Mouse (Mus musculus): ENCODE data around the gene Slc16a3. TPM values are rescaled to one million over a fixed set of nuclear protein-coding genes. Genes with fewer than 3 reads are reported as not detected.

Slc16a3 gene
- polyA plus RNA-seq (2015; fragmentation: Illumina TruSeq; extraction: RNeasy Lipid Tissue Mini Kit (QIAGEN cat#74804); ENCODE audit: insufficient read depth, low read depth, low replicate concordance), result not detected

GRCm38 (mm10) chr11:120948328-120948727 is at the start of gene Slc16a3:
Slc16a3 (plus strand) TSS chr11:120948480.

GRCm38 (mm10) chr11:120932564-120933398 is 15.5 kb upstream of the Slc16a3 start, which contains the start of gene Ccdc57:
Ccdc57 (minus strand) TSS chr11:120932872.

GRCm38 (mm10) chr11:120990951-120991526 is 42.8 kb downstream of the Slc16a3 start, which contains the start of gene Csnk1d:
Csnk1d (minus strand) TSS chr11:120991330.

Other genes starting within 250 kb of the Slc16a3 start
- 30.4 TPM for gene Cenpx, start 234.7 kb upstream of the Slc16a3 start, polyA plus RNA-seq (2015; fragmentation: Illumina TruSeq; extraction: RNeasy Lipid Tissue Mini Kit (QIAGEN cat#74804); ENCODE audit: insufficient read depth, low read depth, low replicate concordance)
- 37.8 TPM for gene Lrrc45, start 234.6 kb upstream of the Slc16a3 start, polyA plus RNA-seq (2015; fragmentation: Illumina TruSeq; extraction: RNeasy Lipid Tissue Mini Kit (QIAGEN cat#74804); ENCODE audit: insufficient read depth, low read depth, low replicate concordance)
- 6.0 TPM for gene Rac3, start 227.0 kb upstream of the Slc16a3 start, polyA plus RNA-seq (2015; fragmentation: Illumina TruSeq; extraction: RNeasy Lipid Tissue Mini Kit (QIAGEN cat#74804); ENCODE audit: insufficient read depth, low read depth, low replicate concordance)
- 12.0 TPM for gene Dcxr, start 221.2 kb upstream of the Slc16a3 start, polyA plus RNA-seq (2015; fragmentation: Illumina TruSeq; extraction: RNeasy Lipid Tissue Mini Kit (QIAGEN cat#74804); ENCODE audit: insufficient read depth, low read depth, low replicate concordance)
- 26.0 TPM for gene Cbr2, start 216.4 kb upstream of the Slc16a3 start, polyA plus RNA-seq (2015; fragmentation: Illumina TruSeq; extraction: RNeasy Lipid Tissue Mini Kit (QIAGEN cat#74804); ENCODE audit: insufficient read depth, low read depth, low replicate concordance)
- not detected for gene Hmga1b, start 185.7 kb upstream of the Slc16a3 start, polyA plus RNA-seq (2015; fragmentation: Illumina TruSeq; extraction: RNeasy Lipid Tissue Mini Kit (QIAGEN cat#74804); ENCODE audit: insufficient read depth, low read depth, low replicate concordance)
- gene Rfng, start 164.3 kb upstream of the Slc16a3 start, polyA plus RNA-seq (2015; fragmentation: Illumina TruSeq; extraction: RNeasy Lipid Tissue Mini Kit (QIAGEN cat#74804); ENCODE audit: insufficient read depth, low read depth, low replicate concordance), result 22.7 TPM
- 35.2 TPM for gene Gps1, start 164.2 kb upstream of the Slc16a3 start, polyA plus RNA-seq (2015; fragmentation: Illumina TruSeq; extraction: RNeasy Lipid Tissue Mini Kit (QIAGEN cat#74804); ENCODE audit: insufficient read depth, low read depth, low replicate concordance)
- 25.3 TPM for gene Dus1l, start 152.1 kb upstream of the Slc16a3 start, polyA plus RNA-seq (2015; fragmentation: Illumina TruSeq; extraction: RNeasy Lipid Tissue Mini Kit (QIAGEN cat#74804); ENCODE audit: insufficient read depth, low read depth, low replicate concordance)
- 22.9 TPM for gene Fasn, start 123.9 kb upstream of the Slc16a3 start, polyA plus RNA-seq (2015; fragmentation: Illumina TruSeq; extraction: RNeasy Lipid Tissue Mini Kit (QIAGEN cat#74804); ENCODE audit: insufficient read depth, low read depth, low replicate concordance)
- gene Ccdc57, start 15.6 kb upstream of the Slc16a3 start, polyA plus RNA-seq (2015; fragmentation: Illumina TruSeq; extraction: RNeasy Lipid Tissue Mini Kit (QIAGEN cat#74804); ENCODE audit: insufficient read depth, low read depth, low replicate concordance), result 4.3 TPM
- gene Csnk1d, start 42.9 kb downstream of the Slc16a3 start, polyA plus RNA-seq (2015; fragmentation: Illumina TruSeq; extraction: RNeasy Lipid Tissue Mini Kit (QIAGEN cat#74804); ENCODE audit: insufficient read depth, low read depth, low replicate concordance), result 15.0 TPM
- not detected for gene Cd7, start 90.9 kb downstream of the Slc16a3 start, polyA plus RNA-seq (2015; fragmentation: Illumina TruSeq; extraction: RNeasy Lipid Tissue Mini Kit (QIAGEN cat#74804); ENCODE audit: insufficient read depth, low read depth, low replicate concordance)
- not detected for gene Sectm1b, start 115.1 kb downstream of the Slc16a3 start, polyA plus RNA-seq (2015; fragmentation: Illumina TruSeq; extraction: RNeasy Lipid Tissue Mini Kit (QIAGEN cat#74804); ENCODE audit: insufficient read depth, low read depth, low replicate concordance)
- not detected for gene Sectm1a, start 132.7 kb downstream of the Slc16a3 start, polyA plus RNA-seq (2015; fragmentation: Illumina TruSeq; extraction: RNeasy Lipid Tissue Mini Kit (QIAGEN cat#74804); ENCODE audit: insufficient read depth, low read depth, low replicate concordance)
- not detected for gene Tex19.2, start 170.2 kb downstream of the Slc16a3 start, polyA plus RNA-seq (2015; fragmentation: Illumina TruSeq; extraction: RNeasy Lipid Tissue Mini Kit (QIAGEN cat#74804); ENCODE audit: insufficient read depth, low read depth, low replicate concordance)
- not detected for gene Tex19.1, start 197.7 kb downstream of the Slc16a3 start, polyA plus RNA-seq (2015; fragmentation: Illumina TruSeq; extraction: RNeasy Lipid Tissue Mini Kit (QIAGEN cat#74804); ENCODE audit: insufficient read depth, low read depth, low replicate concordance)
- not detected for gene Uts2r, start 211.8 kb downstream of the Slc16a3 start, polyA plus RNA-seq (2015; fragmentation: Illumina TruSeq; extraction: RNeasy Lipid Tissue Mini Kit (QIAGEN cat#74804); ENCODE audit: insufficient read depth, low read depth, low replicate concordance)

Measured in pancreas, adult 10 weeks (tissue).